Mouse (Mus musculus) layer of hippocampus, postnatal 14 days (tissue): ENCODE results near the gene Ppp2r5a. TPM values are rescaled to one million over a fixed set of nuclear protein-coding genes. Genes with fewer than 3 reads are reported as not detected.

ENCODE experiments used
- total RNA-seq, 2 experiments: library from RNA; stranded (reverse); gene quantifications; 2 replicates each; pipeline ENCODE4 v1.2.3; 2021

Gene Ppp2r5a
- total RNA-seq, 2 experiments from 2014 or later: 67.1 to 73.0 TPM

Other genes starting within 250 kb of the Ppp2r5a start
- gene Fam71a, start 238.5 kb downstream of the Ppp2r5a start, total RNA-seq: not detected
- gene Atf3, start 185.2 kb downstream of the Ppp2r5a start, total RNA-seq: under 1 TPM; 0.79 to 0.90 TPM
- 10 to 100 TPM; 64.7 to 67.4 TPM for gene Nenf, start 85.1 kb downstream of the Ppp2r5a start, total RNA-seq
- 10 to 100 TPM in 1 of 2 experiments, 1 to 10 TPM in 1; 9.3 to 11.4 TPM for gene Tmem206, start 77.4 kb downstream of the Ppp2r5a start, total RNA-seq
- 1 to 10 TPM; 1.3 to 1.8 TPM for gene Dtl, start 172.3 kb upstream of the Ppp2r5a start, total RNA-seq
- gene Ints7, start 172.4 kb upstream of the Ppp2r5a start, total RNA-seq: 10 to 100 TPM; 23.9 to 28.1 TPM